Comparison of ENCODE assay signal across 11 mouse cellular contexts in the genomic region with DNA sequence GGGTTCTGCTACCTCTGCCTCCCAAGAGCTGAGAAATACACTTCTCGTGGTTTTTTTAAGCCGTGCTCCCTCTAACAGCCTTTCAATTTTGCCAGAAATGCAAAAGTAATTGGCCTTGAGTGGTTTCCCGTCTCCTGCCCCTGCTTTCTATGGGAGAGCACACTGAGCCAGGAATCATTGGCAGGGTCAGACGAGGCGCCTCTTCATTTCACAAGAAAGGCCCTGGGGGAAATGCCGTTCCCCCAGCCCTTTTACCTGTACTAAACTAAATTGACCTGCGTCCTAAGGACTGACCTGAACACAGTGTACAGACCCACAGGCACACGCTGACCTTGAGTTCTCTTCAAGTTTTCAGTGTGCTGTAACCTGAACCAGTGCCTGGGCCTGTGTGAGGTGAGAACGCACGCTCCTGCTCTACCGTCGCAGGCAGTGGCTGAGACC. TPM values are rescaled to one million over a fixed set of nuclear protein-coding genes. Genes with fewer than 3 reads are reported as not detected.
A peak's percentile ranks its signal among the peaks of the same experiment; 100 is the strongest.
DNase-seq lines count a peak whose midpoint lies in the region; ATAC-seq and TF ChIP-seq lines count a peak whose summit lies in the region.
"Had no signal": no experiment of that assay in that cellular context is flagged by ENCODE, and none has a peak within 500 bp of the region (broad histone marks: within the 10 kb centered on the region; RNA-seq: fewer than 3 reads in every experiment).

No protein-coding gene starts in this region.

- H3K4me2 ChIP-seq in heart, embryonic 11.5 days, result no peak overlapping the region
- H3K4me2 ChIP-seq in kidney, embryonic 14.5 days (replicated peaks; ENCODE audit: low read depth, low read length), result no peak overlapping the region
- no peak overlapping the region for H3K4me2 ChIP-seq in stomach, embryonic 16.5 days (ENCODE audit: low read depth, low read length)

- H3K27me3 ChIP-seq in heart, embryonic 11.5 days (ENCODE audit: control insufficient read depth, insufficient read depth, low read length), result no peaks in the 10 kb centered on the region
- no peaks in the 10 kb centered on the region for H3K27me3 ChIP-seq in spleen, adult 2 months (ENCODE audit: control insufficient read depth, insufficient read depth, low read length)
- no peaks in the 10 kb centered on the region for H3K27me3 ChIP-seq in kidney, embryonic 14.5 days (ENCODE audit: control insufficient read depth, insufficient read depth, low read length)
- H3K27me3 ChIP-seq in stomach, embryonic 16.5 days (ENCODE audit: control insufficient read depth, insufficient read depth, low read length), result no peaks in the 10 kb centered on the region

- no peak for TF ChIP-seq CTCF in spleen, adult 2 months (IDR thresholded peaks at IDR 0.05; ENCODE audit: extremely low read depth, insufficient read depth, insufficient read length, insufficient replicate concordance)

- H3K4me1 ChIP-seq in heart, embryonic 11.5 days (ENCODE audit: control insufficient read depth, insufficient read depth, low read length), result peaks cover 62% of the 10 kb centered on the region
- peaks cover 3% of the 10 kb centered on the region; the same call in 1 of the 2 replicates for H3K4me1 ChIP-seq in spleen, adult 2 months (ENCODE audit: control insufficient read depth, insufficient read depth, insufficient read length)
- H3K4me1 ChIP-seq in kidney, embryonic 14.5 days (ENCODE audit: control insufficient read depth, insufficient read depth, low read length), result peaks cover 61% of the 10 kb centered on the region
- peaks cover 57% of the 10 kb centered on the region for H3K4me1 ChIP-seq in stomach, embryonic 16.5 days (ENCODE audit: control insufficient read depth, insufficient read depth, low read length)

- 80% methylated on average over 12 of the region's 12 CpGs for WGBS in heart, embryonic 11.5 days (ENCODE audit: insufficient replicate concordance)
- 85% methylated on average over 12 of the region's 12 CpGs for WGBS in spleen, adult 2 months
- WGBS in kidney, embryonic 14.5 days, result 51% methylated on average over 12 of the region's 12 CpGs
- WGBS in stomach, embryonic 16.5 days, result 79% methylated on average over 12 of the region's 12 CpGs

- no peak overlapping the region for H3K4me3 ChIP-seq in heart, embryonic 11.5 days (ENCODE audit: low read depth, low read length)
- H3K4me3 ChIP-seq in spleen, adult 2 months (ENCODE audit: extremely low read depth, insufficient read depth, insufficient read length), result no peak overlapping the region
- no peak overlapping the region for H3K4me3 ChIP-seq in kidney, embryonic 14.5 days (ENCODE audit: low read length)
- H3K4me3 ChIP-seq in stomach, embryonic 16.5 days (replicated peaks; ENCODE audit: low read length), result no peak overlapping the region

- no peaks in the 10 kb centered on the region for H3K9me3 ChIP-seq in heart, embryonic 11.5 days (replicated peaks; ENCODE audit: control insufficient read depth, low read length)
- no peaks in the 10 kb centered on the region for H3K9me3 ChIP-seq in kidney, embryonic 14.5 days (ENCODE audit: control insufficient read depth, low read length)
- no peaks in the 10 kb centered on the region for H3K9me3 ChIP-seq in stomach, embryonic 16.5 days (replicated peaks; ENCODE audit: control insufficient read depth, low read length)

- TF ChIP-seq POLR2A in spleen, adult 2 months (IDR thresholded peaks at IDR 0.05; ENCODE audit: low read depth, low read length), result no peak

- H3K27ac ChIP-seq in heart, embryonic 11.5 days (ENCODE audit: low read depth, low read length), result peak overlapping the region; percentile 73
- H3K27ac ChIP-seq in spleen, adult 2 months (ENCODE audit: insufficient read depth, low read length), result peak overlapping the region; percentile 20; the same call in 1 of the 2 replicates
- peak overlapping the region; percentile 76; the same call in 1 of the 2 replicates for H3K27ac ChIP-seq in kidney, embryonic 14.5 days (ENCODE audit: low read depth, low read length)
- H3K27ac ChIP-seq in stomach, embryonic 16.5 days (ENCODE audit: low read length), result peak overlapping the region; percentile 75; the same call in 1 of the 2 replicates

- peaks cover 2% of the 10 kb centered on the region; the same call in 1 of the 2 replicates for H3K36me3 ChIP-seq in heart, embryonic 11.5 days (ENCODE audit: control insufficient read depth, insufficient read depth, low read length)
- H3K36me3 ChIP-seq in spleen, adult 2 months (ENCODE audit: control insufficient read depth, insufficient read depth, low read length), result peaks cover 9% of the 10 kb centered on the region
- H3K36me3 ChIP-seq in kidney, embryonic 14.5 days (ENCODE audit: control insufficient read depth, insufficient read depth, low read length), result peaks cover 16% of the 10 kb centered on the region; the same call in 1 of the 2 replicates
- H3K36me3 ChIP-seq in stomach, embryonic 16.5 days (ENCODE audit: control insufficient read depth, insufficient read depth, low read length), result peaks cover 10% of the 10 kb centered on the region

- no peak for ATAC-seq in heart, embryonic 11.5 days (replicated peaks; ENCODE audit: insufficient number of reproducible peaks, low FRiP score, low TSS enrichment)
- ATAC-seq in kidney, embryonic 14.5 days (ENCODE audit: low FRiP score, low TSS enrichment), result no peak
- ATAC-seq in stomach, embryonic 16.5 days (ENCODE audit: insufficient read depth, low FRiP score), result no peak
- no peak for ATAC-seq in megakaryocyte-erythroid progenitor cell, adult 5-6 weeks (replicated peaks; ENCODE audit: low FRiP score, low TSS enrichment, poor library complexity, severe bottlenecking)

- peak overlapping the region; percentile 49; the same call in 1 of the 2 replicates for H3K9ac ChIP-seq in heart, embryonic 11.5 days (ENCODE audit: low read depth, low read length)
- no peak overlapping the region for H3K9ac ChIP-seq in kidney, embryonic 14.5 days (ENCODE audit: low read depth, low read length)
- H3K9ac ChIP-seq in stomach, embryonic 16.5 days (ENCODE audit: low read length), result no peak overlapping the region

- no peak for DNase-seq in heart, postnatal 4 days
- DNase-seq in spleen, adult 2 months (ENCODE audit: low read depth in 1 of 2, low spot score in 2 of 2), result no peak
- no peak for DNase-seq in spleen, postnatal 4 days (ENCODE audit: low spot score in 2 of 2)
- no peak for DNase-seq in urinary bladder, adult 18-20 months (ENCODE audit: low spot score in 2 of 2)

RNA-seq across cellular contexts. Expression of a gene that starts 26.9 kb away (rescaled TPM):
- polyA plus RNA-seq in heart, embryonic 11.5 days (2014; fragmentation: Nextera tagmentation; extraction: Ambion mirVana), result 0.97 and 1.1 TPM in 2 replicates
- total RNA-seq in heart, postnatal 4 days (2021), result under 1 TPM in 1 of 2 experiments, not detected in 1; 0.23 TPM
- 0.12 and 0.14 TPM in 2 replicates for polyA plus RNA-seq in spleen, adult 2 months (2012; rRNA removed)
- polyA plus RNA-seq in kidney, embryonic 14.5 days (2014; fragmentation: Nextera tagmentation; extraction: Ambion mirVana), result not detected in 2 replicates
- 0.09 TPM in 1 of 2 replicates, not detected in the other for polyA plus RNA-seq in stomach, embryonic 16.5 days (2015; fragmentation: Nextera tagmentation; extraction: Ambion mirVana)
- total RNA-seq in megakaryocyte-erythroid progenitor cell, adult 5-6 weeks (2014; fragmentation: Nextera tagmentation), result not detected in 2 replicates
- not detected in 2 replicates for total RNA-seq in megakaryocyte-erythroid progenitor cell, adult 5-6 weeks (2017)
- total RNA-seq: gastrocnemius, postnatal 10 days; left cerebral cortex, postnatal 36 days had no signal
- polyA plus RNA-seq: neural tube, embryonic 11.5 days had no signal

RNA-seq across cellular contexts. Expression of a gene that starts 43.6 kb away (rescaled TPM):
- polyA plus RNA-seq in heart, embryonic 11.5 days (2014; fragmentation: Nextera tagmentation; extraction: Ambion mirVana), result 14.7 and 16.5 TPM in 2 replicates
- 10 to 100 TPM; 11.7 to 12.8 TPM for total RNA-seq in heart, postnatal 4 days (2021)
- polyA plus RNA-seq in spleen, adult 2 months (2012; rRNA removed), result 2.3 and 2.4 TPM in 2 replicates
- 19.9 and 20.1 TPM in 2 replicates for polyA plus RNA-seq in kidney, embryonic 14.5 days (2014; fragmentation: Nextera tagmentation; extraction: Ambion mirVana)
- 14.1 and 15.3 TPM in 2 replicates for polyA plus RNA-seq in stomach, embryonic 16.5 days (2015; fragmentation: Nextera tagmentation; extraction: Ambion mirVana)
- 11.3 TPM in 2 replicates for total RNA-seq in megakaryocyte-erythroid progenitor cell, adult 5-6 weeks (2014; fragmentation: Nextera tagmentation)
- total RNA-seq in megakaryocyte-erythroid progenitor cell, adult 5-6 weeks (2017), result 3.5 and 4.3 TPM in 2 replicates

RNA-seq across cellular contexts. Expression of a gene that starts 47.2 kb away (rescaled TPM):
- 41.5 and 45.9 TPM in 2 replicates for polyA plus RNA-seq in heart, embryonic 11.5 days (2014; fragmentation: Nextera tagmentation; extraction: Ambion mirVana)
- total RNA-seq in heart, postnatal 4 days (2021), result 10 to 100 TPM; 60.5 to 61.2 TPM
- polyA plus RNA-seq in spleen, adult 2 months (2012; rRNA removed), result 37.3 and 42.3 TPM in 2 replicates
- polyA plus RNA-seq in kidney, embryonic 14.5 days (2014; fragmentation: Nextera tagmentation; extraction: Ambion mirVana), result 26.2 and 46.1 TPM in 2 replicates
- 37.1 and 38.0 TPM in 2 replicates for polyA plus RNA-seq in stomach, embryonic 16.5 days (2015; fragmentation: Nextera tagmentation; extraction: Ambion mirVana)
- total RNA-seq in megakaryocyte-erythroid progenitor cell, adult 5-6 weeks (2014; fragmentation: Nextera tagmentation), result 16.1 and 24.1 TPM in 2 replicates
- 17.9 and 20.8 TPM in 2 replicates for total RNA-seq in megakaryocyte-erythroid progenitor cell, adult 5-6 weeks (2017)

Comparison
In these comparisons a context has a peak if more than half of its experiments do, and no peak if none do; other contexts are left out.
1. H3K27ac ChIP-seq: peak in every context shown above with its lines; median percentile 76 in kidney, embryonic 14.5 days; 75 in stomach, embryonic 16.5 days; 73 in heart, embryonic 11.5 days; 20 in spleen, adult 2 months.